Mouse (Mus musculus): ENCODE data around the gene Ctnnd2. TPM values are rescaled to one million over a fixed set of nuclear protein-coding genes. Genes with fewer than 3 reads are reported as not detected.

Ctnnd2 gene
- polyA plus RNA-seq, 1 experiment from 2014 or later = 0.83 TPM

- Histone ChIP-seq H3K9me3 (replicated peaks; ENCODE audit: control insufficient read depth, low read length) (no peaks in the 10 kb centered on the region), H3K27me3 (ENCODE audit: control insufficient read depth, insufficient read depth, low read length) (no peaks in the 10 kb centered on the region), H3K36me3 (ENCODE audit: control insufficient read depth, insufficient read depth) (no peaks in the 10 kb centered on the region), H3K4me2 (ENCODE audit: low read depth, low read length) (no peak overlapping the region), H3K4me1 (ENCODE audit: control insufficient read depth, insufficient read depth, low read length) (no peaks in the 10 kb centered on the region), H3K9ac (ENCODE audit: low read length) (no peak overlapping the region), H3K27ac (ENCODE audit: low read length) (no peak overlapping the region), H3K4me3 (ENCODE audit: low read length) (no peak overlapping the region)
- no peak for ATAC-seq (replicated peaks; ENCODE audit: extremely low read depth, insufficient read depth, low FRiP score)
- WGBS = 72% methylated on average over 12 of the region's 12 CpGs
Measured at GRCm38 (mm10) chr15:30457541-30458250, 285.3 kb downstream of the Ctnnd2 start.

- H3K27me3 ChIP-seq (ENCODE audit: control insufficient read depth, insufficient read depth, low read length) = no peaks in the 10 kb centered on the region
- H3K9ac ChIP-seq (ENCODE audit: low read length) = no peak overlapping the region
- H3K36me3 ChIP-seq (ENCODE audit: control insufficient read depth, insufficient read depth) = no peaks in the 10 kb centered on the region
- no peak overlapping the region for H3K4me3 ChIP-seq (ENCODE audit: low read length)
- WGBS = 64% methylated on average over 5 of the region's 5 CpGs
- peaks cover 4% of the 10 kb centered on the region for H3K4me1 ChIP-seq (ENCODE audit: control insufficient read depth, insufficient read depth, low read length)
- H3K27ac ChIP-seq (ENCODE audit: low read length) = no peak overlapping the region
- no peak for ATAC-seq (replicated peaks; ENCODE audit: extremely low read depth, insufficient read depth, low FRiP score)
- no peak overlapping the region for H3K4me2 ChIP-seq (ENCODE audit: low read depth, low read length)
- no peaks in the 10 kb centered on the region for H3K9me3 ChIP-seq (replicated peaks; ENCODE audit: control insufficient read depth, low read length)
Measured at GRCm38 (mm10) chr15:30458671-30459070, 286.3 kb downstream of the Ctnnd2 start.

- Histone ChIP-seq H3K9me3 (replicated peaks; ENCODE audit: control insufficient read depth, low read length) (no peaks in the 10 kb centered on the region), H3K4me2 (ENCODE audit: low read depth, low read length) (no peak overlapping the region), H3K36me3 (ENCODE audit: control insufficient read depth, insufficient read depth) (no peaks in the 10 kb centered on the region), H3K27ac (ENCODE audit: low read length) (no peak overlapping the region), H3K9ac (ENCODE audit: low read length) (no peak overlapping the region), H3K27me3 (ENCODE audit: control insufficient read depth, insufficient read depth, low read length) (no peaks in the 10 kb centered on the region), H3K4me1 (ENCODE audit: control insufficient read depth, insufficient read depth, low read length) (peaks cover 12% of the 10 kb centered on the region), H3K4me3 (ENCODE audit: low read length) (no peak overlapping the region)
- WGBS = 59% methylated on average over 9 of the region's 9 CpGs
- no peak for ATAC-seq (replicated peaks; ENCODE audit: extremely low read depth, insufficient read depth, low FRiP score)
Measured at GRCm38 (mm10) chr15:30460341-30461125, 288.1 kb downstream of the Ctnnd2 start.

GRCm38 (mm10) chr15:30462804-30463423, 290.5 kb downstream of the Ctnnd2 start:
- WGBS = 66% methylated on average over 2 of the region's 2 CpGs
- Histone ChIP-seq H3K36me3 (ENCODE audit: control insufficient read depth, insufficient read depth) (no peaks in the 10 kb centered on the region), H3K4me1 (ENCODE audit: control insufficient read depth, insufficient read depth, low read length) (peaks cover 12% of the 10 kb centered on the region), H3K4me2 (ENCODE audit: low read depth, low read length) (no peak overlapping the region), H3K9ac (ENCODE audit: low read length) (no peak overlapping the region), H3K27me3 (ENCODE audit: control insufficient read depth, insufficient read depth, low read length) (no peaks in the 10 kb centered on the region), H3K4me3 (ENCODE audit: low read length) (no peak overlapping the region), H3K9me3 (replicated peaks; ENCODE audit: control insufficient read depth, low read length) (no peaks in the 10 kb centered on the region), H3K27ac (ENCODE audit: low read length) (no peak overlapping the region)
- no peak for ATAC-seq (replicated peaks; ENCODE audit: extremely low read depth, insufficient read depth, low FRiP score)

- no peaks in the 10 kb centered on the region for H3K36me3 ChIP-seq (ENCODE audit: control insufficient read depth, insufficient read depth)
- ATAC-seq (replicated peaks; ENCODE audit: extremely low read depth, insufficient read depth, low FRiP score) = peak; percentile 70
- no peaks in the 10 kb centered on the region for H3K27me3 ChIP-seq (ENCODE audit: control insufficient read depth, insufficient read depth, low read length)
- no peak overlapping the region for H3K9ac ChIP-seq (ENCODE audit: low read length)
- no peak overlapping the region for H3K4me3 ChIP-seq (ENCODE audit: low read length)
- no peaks in the 10 kb centered on the region for H3K9me3 ChIP-seq (replicated peaks; ENCODE audit: control insufficient read depth, low read length)
- WGBS = 44% methylated on average over 5 of the region's 5 CpGs
- H3K27ac ChIP-seq (ENCODE audit: low read length) = peak overlapping the region; percentile 31; the same call in 1 of the 2 replicates
- peaks cover 12% of the 10 kb centered on the region for H3K4me1 ChIP-seq (ENCODE audit: control insufficient read depth, insufficient read depth, low read length)
- H3K4me2 ChIP-seq (ENCODE audit: low read depth, low read length) = no peak overlapping the region
Measured at GRCm38 (mm10) chr15:30463471-30464047, 291.2 kb downstream of the Ctnnd2 start.

- Histone ChIP-seq H3K9ac (ENCODE audit: low read length) (no peak overlapping the region), H3K4me2 (ENCODE audit: low read depth, low read length) (no peak overlapping the region), H3K4me3 (ENCODE audit: low read length) (no peak overlapping the region), H3K36me3 (ENCODE audit: control insufficient read depth, insufficient read depth) (no peaks in the 10 kb centered on the region), H3K4me1 (ENCODE audit: control insufficient read depth, insufficient read depth, low read length) (peaks cover 12% of the 10 kb centered on the region), H3K9me3 (replicated peaks; ENCODE audit: control insufficient read depth, low read length) (no peaks in the 10 kb centered on the region), H3K27me3 (ENCODE audit: control insufficient read depth, insufficient read depth, low read length) (no peaks in the 10 kb centered on the region), H3K27ac (ENCODE audit: low read length) (no peak overlapping the region)
- 74% methylated on average over 13 of the region's 13 CpGs for WGBS
- ATAC-seq (replicated peaks; ENCODE audit: extremely low read depth, insufficient read depth, low FRiP score) = no peak
Measured at GRCm38 (mm10) chr15:30466950-30467543, 294.7 kb downstream of the Ctnnd2 start.

GRCm38 (mm10) chr15:30468773-30469172, 296.4 kb downstream of the Ctnnd2 start:
- H3K9ac ChIP-seq (ENCODE audit: low read length) = no peak overlapping the region
- 64% methylated on average over 3 of the region's 3 CpGs for WGBS
- H3K36me3 ChIP-seq (ENCODE audit: control insufficient read depth, insufficient read depth) = no peaks in the 10 kb centered on the region
- peaks cover 7% of the 10 kb centered on the region for H3K4me1 ChIP-seq (ENCODE audit: control insufficient read depth, insufficient read depth, low read length)
- no peak overlapping the region for H3K4me2 ChIP-seq (ENCODE audit: low read depth, low read length)
- no peaks in the 10 kb centered on the region for H3K27me3 ChIP-seq (ENCODE audit: control insufficient read depth, insufficient read depth, low read length)
- no peaks in the 10 kb centered on the region for H3K9me3 ChIP-seq (replicated peaks; ENCODE audit: control insufficient read depth, low read length)
- H3K4me3 ChIP-seq (ENCODE audit: low read length) = no peak overlapping the region
- H3K27ac ChIP-seq (ENCODE audit: low read length) = no peak overlapping the region
- ATAC-seq (replicated peaks; ENCODE audit: extremely low read depth, insufficient read depth, low FRiP score) = no peak

- H3K9ac ChIP-seq (ENCODE audit: low read length) = no peak overlapping the region
- no peaks in the 10 kb centered on the region for H3K36me3 ChIP-seq (ENCODE audit: control insufficient read depth, insufficient read depth)
- 36% methylated on average over 6 of the region's 6 CpGs for WGBS
- H3K27ac ChIP-seq (ENCODE audit: low read length) = no peak overlapping the region
- no peaks in the 10 kb centered on the region for H3K4me1 ChIP-seq (ENCODE audit: control insufficient read depth, insufficient read depth, low read length)
- no peak for ATAC-seq (replicated peaks; ENCODE audit: extremely low read depth, insufficient read depth, low FRiP score)
- H3K9me3 ChIP-seq (replicated peaks; ENCODE audit: control insufficient read depth, low read length) = no peaks in the 10 kb centered on the region
- H3K27me3 ChIP-seq (ENCODE audit: control insufficient read depth, insufficient read depth, low read length) = no peaks in the 10 kb centered on the region
- no peak overlapping the region for H3K4me2 ChIP-seq (ENCODE audit: low read depth, low read length)
- no peak overlapping the region for H3K4me3 ChIP-seq (ENCODE audit: low read length)
Measured at GRCm38 (mm10) chr15:30471280-30471966, 299.0 kb downstream of the Ctnnd2 start.

Data from heart, embryonic 16.5 days (tissue).